Mouse (Mus musculus): ENCODE data around the gene Gpr62.

DNA sequence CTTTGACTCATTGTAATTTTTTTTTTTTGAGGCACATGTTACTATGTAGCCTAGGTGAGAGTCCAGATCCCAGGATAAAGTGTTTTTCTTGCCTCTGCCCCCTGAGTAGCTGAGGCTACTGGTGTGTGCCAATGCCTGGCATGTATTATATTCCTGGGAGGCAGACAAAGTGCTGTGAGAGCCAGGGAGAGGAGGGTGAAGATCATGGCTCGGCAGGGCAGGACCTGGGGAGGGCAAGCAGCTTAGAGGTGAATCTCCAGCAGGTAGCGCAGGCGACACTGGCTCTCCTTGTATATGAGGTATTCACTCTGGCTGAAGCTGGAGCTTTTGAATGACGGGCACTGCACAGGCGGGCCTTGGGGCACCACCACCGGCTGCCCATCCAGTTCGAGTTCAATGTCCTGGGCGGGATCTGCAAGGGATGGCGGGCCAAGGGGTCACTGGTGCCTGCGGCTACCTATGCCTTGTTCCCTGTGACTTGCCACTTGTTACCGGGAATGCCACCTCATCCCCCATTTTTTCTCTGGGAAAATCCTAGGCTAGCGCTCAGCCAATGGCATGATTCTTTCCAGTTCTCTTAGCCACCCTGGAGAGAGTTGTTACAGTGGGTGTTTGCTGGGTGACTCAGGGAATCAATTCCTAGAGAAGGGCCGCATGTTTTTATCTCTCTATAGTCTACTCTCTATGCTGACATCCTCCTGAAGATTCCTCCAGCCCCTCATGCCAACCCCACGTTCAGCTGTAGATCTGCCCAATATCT, 5.4 kb upstream of the Gpr62 start:
- TF ChIP-seq CTCF (conservative IDR thresholded peaks at IDR 0.05; ENCODE audit: low read length) = no peak
- no peak for TF ChIP-seq NANOG (IDR thresholded peaks at IDR 0.05; ENCODE audit: borderline replicate concordance, low read length)

All from E14TG2a.4 (cell line).